Mouse (Mus musculus): Measurements from ENCODE around the gene Zbtb48.

- TF ChIP-seq CTCF (IDR thresholded peaks at IDR 0.05; ENCODE audit: extremely low read depth, insufficient read length, insufficient replicate concordance, low read depth, low read length) (no peak), POLR2A (IDR thresholded peaks at IDR 0.05; ENCODE audit: low read depth, low read length) (no peak)
Measured at GRCm38 (mm10) chr4:152077191-152077590, 49.7 kb upstream of the Zbtb48 start.

All from small intestine, adult 2 months (tissue).